Mouse (Mus musculus) G1E (cell line): ENCODE results near the gene Igsf9b. TPM values are rescaled to one million over a fixed set of nuclear protein-coding genes. Genes with fewer than 3 reads are reported as not detected.

Experiments used
- ATAC-seq: 2 replicates; pipeline ENCODE4 v1.8.0; 2016; ENCODE audit warnings: mild to moderate bottlenecking; ENCODE audit not compliant: insufficient number of reproducible peaks, poor library complexity, low FRiP score, severe bottlenecking; ENCODE audit errors: extremely low read depth
- DNase-seq: peaks from one replicate; pipeline ENCODE4 v3.0.0; 2012; ENCODE audit warnings: low spot score
- H3K27me3 ChIP-seq: 2 replicates; pipeline ENCODE4 v1.6.1; 2012; ENCODE audit warnings: mild to moderate bottlenecking, low read length, inconsistent platforms; ENCODE audit not compliant: insufficient read depth
- H3K36me3 ChIP-seq: replicated peaks from 2 replicates; pipeline ENCODE3; 2012; ENCODE audit warnings: mild to moderate bottlenecking, inconsistent platforms
- H3K4me1 ChIP-seq: 2 replicates; pipeline ENCODE4 v1.6.1; 2012; ENCODE audit warnings: low read depth, low read length, inconsistent platforms, mixed read lengths; ENCODE audit not compliant: insufficient read depth
- H3K4me3 ChIP-seq: 2 replicates; pipeline ENCODE4 v1.5.1; 2012; ENCODE audit warnings: low read depth, mild to moderate bottlenecking, inconsistent platforms, low read length, moderate library complexity, mixed read lengths
- H3K9me3 ChIP-seq: replicated peaks from 2 replicates; pipeline ENCODE4 v1.6.1; 2012; ENCODE audit warnings: inconsistent platforms
- CTCF ChIP-seq: IDR thresholded peaks from 2 replicates; pipeline ENCODE4 v1.5.1; 2012; ENCODE audit warnings: low read depth, low read length, inconsistent platforms, mixed read lengths
- GATA1 ChIP-seq: IDR thresholded peaks from 2 replicates; pipeline ENCODE4 v1.6.1; 2012; ENCODE audit warnings: borderline replicate concordance, low read length, inconsistent platforms, mixed read lengths
- GATA2 ChIP-seq: IDR thresholded peaks from 2 replicates; pipeline ENCODE4 v1.6.1; 2012; ENCODE audit warnings: low read depth, low read length, inconsistent platforms, borderline replicate concordance
- POLR2AphosphoS5 ChIP-seq: IDR thresholded peaks from 2 replicates; pipeline ENCODE4 v1.6.1; 2012; ENCODE audit warnings: low read depth, low read length, inconsistent platforms; ENCODE audit not compliant: insufficient replicate concordance
- TAL1 ChIP-seq: conservative IDR thresholded peaks from 2 replicates; pipeline ENCODE4 v1.6.1; 2012; ENCODE audit warnings: low read depth, low read length, inconsistent platforms, mixed read lengths
- polyA plus RNA-seq: library from polyadenylated mRNA; stranded (reverse); fragments of >175 nt; gene quantifications from 2 replicates; pipeline ENCODE4 v1.2.3, GENCODE M21; 2012
- total RNA-seq, 2 experiments: library from RNA; stranded (forward) in 1 of 2; stranded (reverse) in 1 of 2; fragments of 200-1000 nt in 1 of 2; fragments of >200 nt in 1 of 2; fragmentation: Nextera tagmentation in 1 of 2; gene quantifications; 2 replicates each; pipeline ENCODE4 v1.2.3; 2014 to 2017

Gene Igsf9b
- not detected in 2 replicates for total RNA-seq (2014; fragmentation: Nextera tagmentation)
- 0.06 and 0.11 TPM in 2 replicates for total RNA-seq (2017)
- polyA plus RNA-seq, result not detected in 2 replicates

DNA sequence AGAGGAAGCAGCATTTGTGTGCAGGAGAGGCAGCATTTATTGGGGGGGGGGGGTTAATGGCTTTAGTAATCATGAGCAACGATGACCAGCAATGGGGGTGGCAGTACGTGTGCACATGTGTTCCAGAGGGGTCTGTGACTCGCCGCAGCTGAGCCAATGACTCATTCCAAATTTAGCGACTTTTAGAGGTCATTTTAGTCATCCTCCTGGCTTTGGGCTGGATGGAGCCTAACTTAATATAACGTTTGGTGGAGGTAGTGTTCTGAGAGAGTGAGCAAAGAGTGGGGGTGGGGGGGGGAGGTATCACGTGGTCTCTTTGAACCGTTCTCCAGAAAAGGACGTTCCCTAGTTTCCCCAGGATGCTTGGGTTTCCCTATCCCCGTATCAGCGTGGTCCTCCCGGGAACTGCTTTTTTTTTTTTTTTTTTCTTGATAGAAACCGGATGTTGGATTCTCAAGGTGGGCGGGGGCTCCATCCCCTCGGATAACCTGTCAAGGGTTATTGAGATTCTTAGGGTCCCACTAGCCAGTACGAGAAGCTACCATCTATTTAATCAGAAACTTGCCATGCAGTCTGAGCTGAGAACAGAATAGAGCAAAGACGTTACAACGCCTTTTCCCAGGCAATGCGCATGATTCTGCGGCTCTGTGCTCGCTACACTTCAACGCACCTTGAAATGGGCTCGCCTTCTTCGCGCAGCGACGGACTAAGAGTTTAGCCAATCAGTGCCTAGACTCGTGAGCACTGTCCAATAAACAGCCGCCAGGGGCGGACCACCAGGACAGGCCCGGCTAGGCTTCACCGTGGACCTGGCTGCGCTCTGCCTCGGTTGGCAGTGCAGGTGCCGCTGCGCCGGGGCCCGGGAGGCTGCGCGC lies at the start of gene Igsf9b:
Gene Igsf9b (plus strand): TSS at position 794 of the 875 bp plus-strand sequence.
- no peak for DNase-seq
- Histone ChIP-seq H3K36me3 (no peaks in the 10 kb centered on the region), H3K4me3 (no peak within 1 kb of the TSS), H3K9me3 (peaks cover 25% of the 10 kb centered on the region), H3K27me3 (no peaks in the 10 kb centered on the region; the same call in 1 of the 2 replicates), H3K4me1 (no peaks in the 10 kb centered on the region)
- TF ChIP-seq TAL1 (no peak), CTCF (no peak), GATA2 (no peak), GATA1 (no peak), POLR2AphosphoS5 (no peak)
- ATAC-seq, result no peak

- Histone ChIP-seq H3K4me1 (no peaks in the 10 kb centered on the region), H3K9me3 (0 out of 2 replicates have a peak, but pooled peaks cover 6% of the 10 kb centered on the region), H3K4me3 (no peak overlapping the region), H3K27me3 (no peaks in the 10 kb centered on the region), H3K36me3 (no peaks in the 10 kb centered on the region)
- no peak for ATAC-seq
- TF ChIP-seq POLR2AphosphoS5 (no peak), TAL1 (no peak), GATA1 (no peak), GATA2 (no peak), CTCF (no peak)
- no peak for DNase-seq
These were observed 46.8 kb upstream of the Igsf9b start for GRCm38 (mm10) chr9:27252034-27252714.

GRCm38 (mm10) chr9:27256454-27256853 lies 42.5 kb upstream of the Igsf9b start:
- no peak overlapping the region for H3K4me3 ChIP-seq
- no peaks in the 10 kb centered on the region for H3K4me1 ChIP-seq
- H3K36me3 ChIP-seq, result no peaks in the 10 kb centered on the region
- no peak for ATAC-seq
- no peak for DNase-seq
- H3K27me3 ChIP-seq, result no peaks in the 10 kb centered on the region
- 0 out of 2 replicates have a peak, but pooled peaks cover 6% of the 10 kb centered on the region for H3K9me3 ChIP-seq
- TF ChIP-seq CTCF (no peak), GATA1 (no peak), POLR2AphosphoS5 (no peak), GATA2 (no peak), TAL1 (no peak)

GRCm38 (mm10) chr9:27260378-27260947 lies 38.5 kb upstream of the Igsf9b start:
- no peaks in the 10 kb centered on the region for H3K4me1 ChIP-seq
- H3K36me3 ChIP-seq, result no peaks in the 10 kb centered on the region
- 0 out of 2 replicates have a peak, but pooled peaks cover 6% of the 10 kb centered on the region for H3K9me3 ChIP-seq
- H3K4me3 ChIP-seq, result no peak overlapping the region
- ATAC-seq, result no peak
- TF ChIP-seq TAL1 (no peak), GATA2 (no peak), CTCF (no peak), GATA1 (no peak), POLR2AphosphoS5 (no peak)
- H3K27me3 ChIP-seq, result no peaks in the 10 kb centered on the region
- DNase-seq, result no peak

- no peak overlapping the region for H3K4me3 ChIP-seq
- no peak for ATAC-seq
- DNase-seq, result no peak
- H3K9me3 ChIP-seq, result 0 out of 2 replicates have a peak, but pooled peaks cover 2% of the 10 kb centered on the region
- TF ChIP-seq POLR2AphosphoS5, result no peak
- no peak for TF ChIP-seq GATA1
- TF ChIP-seq GATA2, result no peak
- H3K36me3 ChIP-seq, result no peaks in the 10 kb centered on the region
- H3K4me1 ChIP-seq, result no peaks in the 10 kb centered on the region
- no peaks in the 10 kb centered on the region for H3K27me3 ChIP-seq
These were observed 37.1 kb upstream of the Igsf9b start for GRCm38 (mm10) chr9:27261905-27262304.

DNA sequence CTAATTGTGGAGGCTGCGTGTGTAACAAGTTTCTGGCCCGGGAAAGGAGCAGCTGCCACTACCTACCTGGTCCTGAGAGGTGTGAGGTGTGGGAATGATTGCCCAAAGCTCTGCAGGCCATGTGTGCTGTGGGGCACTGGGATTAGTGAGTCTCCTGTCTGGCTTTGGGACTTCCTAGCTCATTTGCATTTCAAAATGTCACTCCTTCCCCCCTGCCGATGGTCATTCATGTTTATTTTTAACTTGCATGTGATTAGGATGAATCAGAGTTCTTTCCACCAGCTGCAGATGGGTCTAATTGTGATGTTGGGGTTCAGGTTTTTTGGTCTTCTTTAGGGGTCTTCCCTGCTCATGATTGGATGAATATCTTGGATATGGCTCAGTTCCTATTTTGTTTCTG lies 34.0 kb upstream of the Igsf9b start:
- Histone ChIP-seq H3K4me1 (no peaks in the 10 kb centered on the region), H3K4me3 (no peak overlapping the region), H3K27me3 (no peaks in the 10 kb centered on the region), H3K36me3 (no peaks in the 10 kb centered on the region), H3K9me3 (0 out of 2 replicates have a peak, but pooled peaks cover 2% of the 10 kb centered on the region)
- no peak for TF ChIP-seq POLR2AphosphoS5
- no peak for TF ChIP-seq TAL1
- DNase-seq, result no peak
- no peak for ATAC-seq
